Mouse (Mus musculus) lung, postnatal 0 days (tissue): ENCODE measurements around the gene Gm7137.

ENCODE experiments used
- CTCF ChIP-seq: IDR thresholded peaks from 2 replicates; pipeline ENCODE4 v1.5.1; 2016; ENCODE audit warnings: antibody characterized with exemption, mild to moderate bottlenecking
- EP300 ChIP-seq: IDR thresholded peaks from 2 replicates; pipeline ENCODE4 v1.6.1; 2016; ENCODE audit warnings: antibody characterized with exemption, mild to moderate bottlenecking, control low read depth

DNA sequence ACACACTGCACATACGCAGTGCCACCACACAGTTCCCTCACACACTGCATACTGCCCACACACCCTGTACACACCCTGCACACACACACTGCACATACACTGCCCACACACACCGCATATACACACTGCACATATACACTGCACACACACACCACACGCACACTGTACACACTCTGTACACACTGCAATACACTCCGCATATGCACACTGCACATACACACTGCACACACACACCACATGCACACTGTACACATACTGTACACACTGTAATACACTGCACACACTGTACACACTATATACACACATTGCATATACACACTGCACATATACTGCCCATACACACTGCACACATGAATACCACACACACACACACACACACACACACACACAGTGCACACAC is 30.5 kb upstream of the Gm7137 start:
- no peak for TF ChIP-seq EP300
- TF ChIP-seq CTCF = no peak
